Mouse (Mus musculus) embryonic facial prominence, embryonic 10.5 days (tissue): Measurements from ENCODE around the gene Dctn5. TPM values are rescaled to one million over a fixed set of nuclear protein-coding genes. Genes with fewer than 3 reads are reported as not detected.

ENCODE experiments used
- DNase-seq: peaks from one replicate; pipeline ENCODE4 v3.0.0-alpha.2; 2017; ENCODE audit warnings: low spot score
- H3K27ac ChIP-seq: fragments of 300-500 bp; sonication (generic); replicated peaks from 2 replicates; pipeline ENCODE4 v1.5.1; 2016; ENCODE audit warnings: mild to moderate bottlenecking
- H3K27me3 ChIP-seq: fragments of 300-500 bp; sonication (generic); replicated peaks from 2 replicates; pipeline ENCODE4 v1.6.1; 2016; ENCODE audit warnings: low read depth, mild to moderate bottlenecking; ENCODE audit not compliant: poor library complexity, severe bottlenecking
- H3K36me3 ChIP-seq: fragments of 300-500 bp; sonication (generic); replicated peaks from 2 replicates; pipeline ENCODE4 v1.6.1; 2016; ENCODE audit warnings: mild to moderate bottlenecking, moderate library complexity
- H3K4me1 ChIP-seq: fragments of 300-500 bp; sonication (generic); 2 replicates; pipeline ENCODE4 v1.6.1; 2016
- H3K4me3 ChIP-seq: fragments of 300-500 bp; sonication (generic); 2 replicates; pipeline ENCODE4 v1.5.1; 2016; ENCODE audit warnings: mild to moderate bottlenecking, moderate library complexity
- H3K9me3 ChIP-seq: fragments of 300-500 bp; sonication (generic); 2 replicates; pipeline ENCODE4 v1.6.1; 2016; ENCODE audit warnings: mild to moderate bottlenecking
- WGBS: fragments of 180-500 bp; shearing (Covaris S2); methylation state at CpG from one replicate; pipeline ENCODE4 v1.1.7; 2016; 5-methylcytosine and 5-hydroxymethylcytosine counted together
- polyA plus RNA-seq: library from polyadenylated mRNA; unstranded; fragments of >200 nt; fragmentation: Nextera tagmentation; extraction: Ambion mirVana; gene quantifications from 2 replicates; pipeline ENCODE4 v1.2.1, GENCODE M21; 2016

The Dctn5 gene
- polyA plus RNA-seq, 1 experiment from 2014 or later: 120 TPM

- H3K27me3 ChIP-seq: no peaks in the 10 kb centered on the region
- DNase-seq: no peak
- peak overlapping the region; percentile 95 for H3K4me3 ChIP-seq
- no peaks in the 10 kb centered on the region for H3K9me3 ChIP-seq
- H3K27ac ChIP-seq: no peak overlapping the region
- peaks cover 54% of the 10 kb centered on the region for H3K36me3 ChIP-seq
- H3K4me1 ChIP-seq: peaks cover 18% of the 10 kb centered on the region
Observed at GRCm38 (mm10) chr7:122131834-122132233, 1.0 kb upstream of the Dctn5 start.

DNA sequence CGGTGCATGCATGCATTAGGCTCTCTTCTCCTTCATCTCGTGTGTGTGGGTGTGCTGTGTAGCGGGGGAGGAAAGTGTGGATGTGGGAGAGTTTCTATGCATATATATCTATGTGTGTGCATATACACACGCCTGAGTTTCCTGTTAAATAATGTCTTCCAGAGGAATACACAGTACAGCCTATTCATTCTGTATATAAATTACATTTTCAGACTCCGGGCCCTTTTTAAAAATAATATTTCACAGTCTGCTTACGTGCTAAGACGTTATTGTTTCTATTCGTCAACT, 441 bp downstream of the Dctn5 start:
- no peak for DNase-seq
- H3K9me3 ChIP-seq: no peaks in the 10 kb centered on the region
- H3K27me3 ChIP-seq: no peaks in the 10 kb centered on the region
- peak overlapping the region; percentile 95 for H3K4me3 ChIP-seq
- WGBS: 19% methylated on average over 8 of the region's 8 CpGs
- H3K4me1 ChIP-seq: peaks cover 18% of the 10 kb centered on the region
- H3K27ac ChIP-seq: peak overlapping the region; percentile 93
- H3K36me3 ChIP-seq: peaks cover 54% of the 10 kb centered on the region

DNA sequence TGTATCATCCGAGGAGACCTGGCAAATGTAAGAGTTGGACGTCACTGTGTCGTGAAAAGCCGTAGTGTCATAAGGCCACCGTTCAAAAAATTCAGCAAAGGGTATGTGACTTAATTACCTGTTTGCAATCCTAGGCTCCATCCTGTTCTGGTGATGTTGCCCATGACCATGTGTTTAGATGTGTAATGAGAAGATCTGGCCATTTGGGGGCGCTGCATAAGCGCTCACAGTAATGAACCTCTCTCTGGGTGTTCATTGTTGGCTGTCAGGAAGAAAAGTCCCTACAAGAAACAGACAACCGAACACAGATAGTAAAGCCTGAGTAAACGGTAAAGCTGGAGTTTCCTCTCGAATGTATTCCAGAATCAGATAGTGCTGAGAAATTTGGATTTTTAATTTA, 2.2 kb downstream of the Dctn5 start:
- peaks cover 18% of the 10 kb centered on the region for H3K4me1 ChIP-seq
- 75% methylated on average over 10 of the region's 10 CpGs for WGBS
- H3K4me3 ChIP-seq: no peak overlapping the region
- peak; percentile 20 for DNase-seq
- no peaks in the 10 kb centered on the region for H3K9me3 ChIP-seq
- H3K27ac ChIP-seq: no peak overlapping the region
- no peaks in the 10 kb centered on the region for H3K27me3 ChIP-seq
- H3K36me3 ChIP-seq: peaks cover 57% of the 10 kb centered on the region

DNA sequence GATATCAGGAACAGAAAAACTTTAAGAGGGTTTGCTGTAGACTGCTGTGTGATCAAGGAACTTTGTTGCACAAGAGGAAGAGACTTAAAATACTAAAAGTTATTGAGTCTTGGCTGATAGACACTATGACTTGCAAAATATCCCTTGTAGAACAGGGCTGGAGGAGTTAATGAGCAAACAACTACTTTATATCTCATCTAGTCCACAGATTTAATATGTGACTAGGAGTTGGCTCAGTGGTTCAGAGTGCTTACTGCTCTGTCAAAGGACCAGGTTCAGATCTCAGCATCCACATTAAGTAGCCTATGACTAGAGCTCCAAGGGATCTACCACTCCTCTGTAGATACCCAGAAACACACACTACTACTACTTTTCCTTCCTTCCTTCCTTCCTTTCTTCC, 4.2 kb downstream of the Dctn5 start:
- no peak overlapping the region for H3K27ac ChIP-seq
- H3K9me3 ChIP-seq: no peaks in the 10 kb centered on the region
- H3K36me3 ChIP-seq: peaks cover 77% of the 10 kb centered on the region
- no peak overlapping the region for H3K4me3 ChIP-seq
- H3K4me1 ChIP-seq: peaks cover 7% of the 10 kb centered on the region
- H3K27me3 ChIP-seq: no peaks in the 10 kb centered on the region
- DNase-seq: no peak

DNA sequence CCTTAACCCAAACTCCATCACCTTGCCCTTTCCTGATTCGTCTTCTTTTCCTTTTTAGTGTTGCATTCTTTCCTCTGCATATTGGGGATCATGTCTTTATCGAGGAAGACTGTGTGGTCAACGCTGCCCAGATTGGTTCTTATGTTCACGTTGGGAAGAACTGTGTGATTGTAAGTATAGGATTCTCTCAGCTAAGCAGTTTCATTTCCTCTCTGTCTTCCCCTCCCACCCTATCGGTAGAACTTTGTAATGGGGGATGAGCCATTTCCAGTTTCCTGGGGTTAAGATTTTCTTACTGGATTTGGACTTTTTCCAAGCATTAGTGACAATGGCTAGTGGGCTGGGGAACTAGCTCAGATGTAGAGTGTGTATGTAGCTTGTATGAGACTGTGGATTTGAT, 5.3 kb downstream of the Dctn5 start:
- Histone ChIP-seq H3K27ac (no peak overlapping the region), H3K36me3 (peaks cover 86% of the 10 kb centered on the region), H3K4me1 (peaks cover 7% of the 10 kb centered on the region), H3K4me3 (no peak overlapping the region), H3K9me3 (no peaks in the 10 kb centered on the region), H3K27me3 (no peaks in the 10 kb centered on the region)
- no peak for DNase-seq
- 89% methylated on average over 5 of the region's 5 CpGs for WGBS

- no peak overlapping the region for H3K27ac ChIP-seq
- H3K4me1 ChIP-seq: no peaks in the 10 kb centered on the region
- H3K36me3 ChIP-seq: peaks cover 99% of the 10 kb centered on the region
- H3K4me3 ChIP-seq: no peak overlapping the region
- no peaks in the 10 kb centered on the region for H3K9me3 ChIP-seq
- no peaks in the 10 kb centered on the region for H3K27me3 ChIP-seq
- DNase-seq: no peak
Observed at GRCm38 (mm10) chr7:122140991-122141390, 8.2 kb downstream of the Dctn5 start.

GRCm38 (mm10) chr7:122152473-122152872, 19.6 kb downstream of the Dctn5 start:
- no peak overlapping the region for H3K4me3 ChIP-seq
- H3K36me3 ChIP-seq: peaks cover 31% of the 10 kb centered on the region
- H3K27ac ChIP-seq: no peak overlapping the region
- WGBS: 92% methylated on average over 4 of the region's 4 CpGs
- H3K4me1 ChIP-seq: peaks cover 4% of the 10 kb centered on the region; the same call in 1 of the 2 replicates
- DNase-seq: no peak
- H3K27me3 ChIP-seq: no peaks in the 10 kb centered on the region
- no peaks in the 10 kb centered on the region for H3K9me3 ChIP-seq

- DNase-seq: no peak
- H3K4me1 ChIP-seq: peaks cover 38% of the 10 kb centered on the region
- no peaks in the 10 kb centered on the region for H3K9me3 ChIP-seq
- no peaks in the 10 kb centered on the region for H3K27me3 ChIP-seq
- H3K27ac ChIP-seq: peak overlapping the region; percentile 94
- WGBS: 6% methylated on average over 13 of the region's 13 CpGs
- H3K4me3 ChIP-seq: peak overlapping the region; percentile 74
- H3K36me3 ChIP-seq: peaks cover 31% of the 10 kb centered on the region
Observed at GRCm38 (mm10) chr7:122158488-122158887, 25.6 kb downstream of the Dctn5 start.

DNA sequence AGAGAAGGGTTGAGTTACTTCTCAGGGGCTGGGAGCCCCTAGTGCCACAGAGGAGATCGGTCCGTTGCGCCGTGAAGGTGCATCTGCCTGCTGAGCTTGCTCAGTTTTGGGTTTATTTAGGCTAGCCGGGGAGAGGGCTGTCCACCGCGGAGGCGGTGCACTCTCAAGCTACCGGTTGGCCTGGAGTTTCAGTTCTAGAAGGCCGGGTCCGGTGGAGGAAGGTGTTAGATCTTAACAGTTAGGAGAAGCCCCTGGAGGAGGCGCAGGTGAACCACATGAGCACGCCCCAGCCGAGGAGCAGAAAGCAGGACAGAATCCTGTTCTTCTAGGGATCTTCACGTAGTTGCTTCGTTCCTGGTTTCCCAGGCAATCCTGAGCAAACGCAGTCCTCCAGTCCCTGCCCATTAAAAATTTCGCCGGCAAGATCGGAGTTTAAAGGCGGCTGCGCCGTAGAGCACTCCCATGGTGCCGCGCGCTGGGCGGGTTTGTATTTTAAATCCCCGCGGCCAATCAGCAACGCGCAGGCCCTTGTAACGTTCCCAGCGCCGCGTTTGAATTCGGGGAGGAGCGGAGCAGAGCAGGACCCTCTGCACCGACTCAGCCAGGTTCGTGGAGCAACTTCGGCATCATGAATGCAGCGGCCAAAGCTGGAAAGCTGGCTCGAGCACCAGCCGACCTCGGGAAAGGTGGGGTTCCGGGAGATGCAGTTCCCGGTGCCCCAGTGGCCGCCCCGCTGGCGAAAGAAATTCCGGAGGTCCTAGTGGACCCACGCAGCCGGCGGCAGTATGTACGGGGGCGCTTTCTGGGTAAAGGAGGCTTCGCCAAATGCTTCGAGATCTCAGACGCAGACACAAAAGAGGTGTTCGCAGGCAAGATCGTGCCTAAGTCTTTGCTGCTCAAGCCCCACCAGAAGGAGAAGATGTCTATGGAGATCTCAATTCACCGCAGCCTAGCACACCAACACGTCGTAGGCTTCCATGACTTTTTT, 26.4 kb downstream of the Dctn5 start, which contains the start of gene Plk1:
Plk1 (plus strand) TSS at position 525 of the 988 bp plus-strand sequence.
- DNase-seq: peak; percentile 93
- H3K27me3 ChIP-seq: no peaks in the 10 kb centered on the region
- H3K4me1 ChIP-seq: peaks cover 38% of the 10 kb centered on the region
- no peaks in the 10 kb centered on the region for H3K9me3 ChIP-seq
- peak within 1 kb of the TSS; percentile 74 for H3K4me3 ChIP-seq
- under 1% methylated on average over 63 of the region's 63 CpGs for WGBS
- peaks cover 39% of the 10 kb centered on the region for H3K36me3 ChIP-seq
- H3K27ac ChIP-seq: peak within 1 kb of the TSS; percentile 94

- no peaks in the 10 kb centered on the region for H3K27me3 ChIP-seq
- DNase-seq: peak; percentile 57
- H3K9me3 ChIP-seq: no peaks in the 10 kb centered on the region
- H3K27ac ChIP-seq: peak overlapping the region; percentile 94
- under 1% methylated on average over 12 of the region's 12 CpGs for WGBS
- peaks cover 38% of the 10 kb centered on the region for H3K4me1 ChIP-seq
- peaks cover 47% of the 10 kb centered on the region for H3K36me3 ChIP-seq
- peak overlapping the region; percentile 74 for H3K4me3 ChIP-seq
Observed at GRCm38 (mm10) chr7:122160037-122160436, 27.2 kb downstream of the Dctn5 start.

- peaks cover 84% of the 10 kb centered on the region for H3K36me3 ChIP-seq
- WGBS: 94% methylated on average over 8 of the region's 8 CpGs
Observed at GRCm38 (mm10) chr7:122163766-122164165, 30.9 kb downstream of the Dctn5 start.

DNA sequence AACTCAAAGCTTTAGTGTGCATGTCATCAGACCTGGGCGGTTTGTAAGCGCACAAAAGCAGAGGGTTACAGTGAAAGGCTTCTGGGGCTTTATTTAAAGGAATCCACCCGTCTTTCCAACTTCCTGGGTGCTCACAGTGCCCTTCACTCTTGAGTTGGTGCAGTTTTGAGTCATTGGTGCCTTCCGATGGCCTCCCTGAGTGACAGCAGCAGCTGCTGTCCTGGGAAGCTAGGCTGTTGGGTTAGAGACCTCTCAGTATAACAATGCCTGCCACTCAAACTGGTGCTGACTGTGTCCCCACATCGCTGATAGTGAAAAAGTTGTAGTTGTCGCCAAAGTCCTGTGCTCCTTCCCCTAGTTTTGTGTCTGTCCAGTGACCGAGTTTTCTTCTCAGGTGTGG, 34.4 kb downstream of the Dctn5 start:
- Histone ChIP-seq H3K27me3 (no peaks in the 10 kb centered on the region), H3K36me3 (peaks cover 94% of the 10 kb centered on the region), H3K4me1 (no peaks in the 10 kb centered on the region), H3K9me3 (no peaks in the 10 kb centered on the region), H3K27ac (no peak overlapping the region), H3K4me3 (no peak overlapping the region)
- no peak for DNase-seq
- WGBS: 96% methylated on average over 7 of the region's 7 CpGs

More at GRCm38 (mm10) chr7:122163766-122164165, 30.9 kb downstream of the Dctn5 start:
- Histone ChIP-seq H3K27me3 (no peaks in the 10 kb centered on the region), H3K4me1 (peaks cover 22% of the 10 kb centered on the region), H3K4me3 (no peak overlapping the region), H3K27ac (no peak overlapping the region), H3K9me3 (no peaks in the 10 kb centered on the region)
- DNase-seq: no peak

DNA sequence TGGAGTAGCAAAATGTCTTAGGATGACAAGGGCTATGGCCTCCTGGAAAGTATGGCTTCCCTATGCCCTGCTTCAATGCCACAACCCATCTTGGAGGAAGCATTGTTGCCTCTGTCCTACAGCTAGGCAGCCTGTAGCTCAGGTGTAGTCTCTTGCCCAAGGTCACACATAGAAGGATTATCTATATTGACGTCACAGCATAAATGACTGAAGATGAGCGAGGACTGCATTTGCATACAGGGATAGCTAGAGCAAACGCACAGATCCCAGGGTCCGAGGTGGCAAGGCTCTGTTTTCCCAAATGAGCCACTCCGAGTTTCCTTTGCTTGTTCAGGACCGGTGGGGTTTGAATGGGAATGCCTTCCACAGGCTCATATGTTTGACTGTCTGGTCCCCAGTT, 37.9 kb downstream of the Dctn5 start:
- H3K36me3 ChIP-seq: peaks cover 59% of the 10 kb centered on the region

More for the DNA sequence above, 37.9 kb downstream of the Dctn5 start:
- H3K9me3 ChIP-seq: no peaks in the 10 kb centered on the region
- no peaks in the 10 kb centered on the region for H3K4me1 ChIP-seq
- H3K4me3 ChIP-seq: no peak overlapping the region
- no peak for DNase-seq
- 89% methylated on average over 6 of the region's 6 CpGs for WGBS
- no peak overlapping the region for H3K27ac ChIP-seq
- no peaks in the 10 kb centered on the region for H3K27me3 ChIP-seq
